Mouse (Mus musculus): ENCODE data around the gene Neurl4. TPM values are rescaled to one million over a fixed set of nuclear protein-coding genes. Genes with fewer than 3 reads are reported as not detected.
"Not testable (repeated sequence)": the region's sequence is repeated elsewhere in the genome, so short reads cannot be mapped to it uniquely, and the experiment has no call there.

Neurl4 gene
- 7.2 and 8.0 TPM in 2 replicates for polyA plus RNA-seq (2015; fragmentation: Nextera tagmentation; extraction: Ambion mirVana)

DNA sequence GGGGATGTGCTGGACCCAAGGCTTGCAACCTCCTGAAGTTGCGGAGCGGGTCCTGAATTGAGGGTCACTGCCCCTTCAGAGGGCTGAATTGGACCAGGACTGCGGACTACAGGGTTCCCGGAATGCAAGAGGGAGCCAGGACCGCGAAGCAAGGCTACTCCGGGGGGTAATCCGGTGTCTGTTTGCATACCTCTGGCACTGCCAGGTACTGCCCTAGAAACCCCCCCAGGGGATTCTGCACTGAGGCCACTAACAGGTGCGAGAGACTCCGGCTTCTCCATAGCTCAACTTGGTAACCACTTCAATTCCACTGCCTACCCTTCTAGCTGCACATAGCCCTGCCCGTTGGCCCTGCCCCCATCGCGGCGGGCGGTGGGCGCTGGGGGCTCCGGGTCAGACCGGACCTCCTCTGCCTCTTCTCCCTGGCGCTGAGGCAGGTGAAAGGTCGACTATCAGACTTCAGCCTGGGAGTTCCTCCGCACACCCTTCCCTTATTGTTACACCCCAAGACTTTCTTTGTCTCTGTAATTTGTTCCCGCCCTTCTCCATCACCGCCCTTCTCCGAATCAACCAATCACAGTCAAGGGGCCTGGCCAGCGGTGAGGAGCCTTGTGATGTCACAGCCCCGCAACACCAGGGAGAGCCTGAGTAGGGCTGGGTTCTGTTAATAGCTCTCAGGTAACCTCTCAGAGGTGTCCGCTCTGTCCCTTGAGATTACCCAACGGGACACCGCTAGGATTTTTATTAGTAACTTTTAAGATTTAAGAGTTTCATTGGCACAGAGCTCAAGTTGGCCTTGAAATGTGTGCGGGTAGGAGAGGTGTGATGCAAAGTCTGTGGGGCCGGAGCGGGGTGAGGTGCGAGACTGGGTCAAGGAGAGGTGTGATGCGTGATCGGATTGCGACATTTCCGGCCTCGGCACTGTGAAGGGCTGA, at the start of gene Neurl4, which contains the start of gene 2810408A11Rik:
TSS of gene Neurl4 (plus strand) at position 602 of the 935 bp plus-strand sequence.
TSS of gene 2810408A11Rik (minus strand) at position 517 of the 935 bp plus-strand sequence.
- peaks cover 25% of the 10 kb centered on the region for H3K4me1 ChIP-seq
- H3K9ac ChIP-seq: peak within 1 kb of the TSS; percentile 83
- H3K27ac ChIP-seq: peak within 1 kb of the TSS; percentile 97
- no peaks in the 10 kb centered on the region for H3K9me3 ChIP-seq
- 1% methylated on average over 37 of the region's 38 CpGs for WGBS
- H3K36me3 ChIP-seq: peaks cover 16% of the 10 kb centered on the region
- ATAC-seq (ENCODE audit: insufficient read depth, low FRiP score, low read depth): peak; percentile 93
- no peaks in the 10 kb centered on the region for H3K27me3 ChIP-seq (replicated peaks)
- peak within 1 kb of the TSS; percentile 95 for H3K4me2 ChIP-seq
- H3K4me3 ChIP-seq (replicated peaks): peak within 1 kb of the TSS; percentile 84

DNA sequence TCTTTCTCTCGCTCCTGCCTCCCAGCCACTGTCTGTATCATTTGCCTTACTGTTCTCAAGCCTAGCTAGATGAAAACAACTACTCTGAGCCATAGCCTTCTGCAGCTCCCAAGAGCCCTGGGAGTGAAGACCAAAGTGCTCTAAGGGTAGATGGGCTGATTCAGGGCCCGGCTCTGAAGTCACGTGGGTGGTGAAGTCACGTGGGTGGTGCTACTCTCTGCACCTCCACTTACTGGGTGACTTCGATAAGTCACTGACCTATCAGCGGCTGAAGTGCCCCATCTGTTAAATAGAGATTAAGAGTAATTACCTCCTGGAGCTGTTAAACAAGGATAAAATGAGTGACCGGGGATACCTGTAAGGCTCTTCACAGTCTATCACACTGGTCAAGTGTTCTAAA, 46.9 kb upstream of the Neurl4 start:
- peak; percentile 82 for ATAC-seq (ENCODE audit: insufficient read depth, low FRiP score, low read depth)
- Histone ChIP-seq H3K4me3 (replicated peaks) (no peak overlapping the region), H3K9ac (no peak overlapping the region), H3K27me3 (replicated peaks) (peaks cover under 1% of the 10 kb centered on the region; the same call in 1 of the 2 replicates), H3K4me1 (peaks cover 9% of the 10 kb centered on the region), H3K4me2 (0 out of 2 replicates have a peak overlapping the region, but pooled peaks have one; percentile 4), H3K9me3 (no peaks in the 10 kb centered on the region), H3K36me3 (peaks cover 32% of the 10 kb centered on the region), H3K27ac (no peak overlapping the region)
- WGBS: 49% methylated on average over 7 of the region's 7 CpGs

DNA sequence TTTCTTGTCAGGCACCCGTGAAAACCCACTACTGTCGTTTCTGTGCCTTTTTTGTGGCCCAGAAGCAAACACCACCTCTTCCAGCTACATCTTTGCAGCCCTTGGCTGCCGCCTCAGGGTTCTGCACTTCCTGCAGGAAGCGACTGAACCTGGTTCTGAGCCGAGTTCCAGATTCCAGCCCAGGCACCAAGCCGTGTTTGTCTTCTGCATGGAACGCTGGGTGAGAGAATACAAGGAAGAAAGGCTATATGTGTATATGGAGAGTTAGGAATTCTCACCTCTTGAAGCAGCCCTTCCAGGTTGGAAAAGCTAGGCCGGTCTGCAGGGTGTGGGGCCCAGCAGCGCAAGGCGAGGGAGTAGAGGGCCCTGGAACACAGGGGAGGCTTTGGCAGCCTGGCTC, 46.2 kb upstream of the Neurl4 start:
- H3K4me2 ChIP-seq: no peak overlapping the region
- no peak overlapping the region for H3K27ac ChIP-seq
- H3K4me1 ChIP-seq: peaks cover 7% of the 10 kb centered on the region
- peaks cover 27% of the 10 kb centered on the region for H3K36me3 ChIP-seq
- no peak overlapping the region for H3K9ac ChIP-seq
- no peaks in the 10 kb centered on the region for H3K9me3 ChIP-seq
- H3K27me3 ChIP-seq (replicated peaks): peaks cover 4% of the 10 kb centered on the region; the same call in 1 of the 2 replicates
- whole genome bisulfite sequencing: 83% methylated on average over 10 of the region's 10 CpGs
- ATAC-seq (ENCODE audit: insufficient read depth, low FRiP score, low read depth): no peak
- H3K4me3 ChIP-seq (replicated peaks): no peak overlapping the region

DNA sequence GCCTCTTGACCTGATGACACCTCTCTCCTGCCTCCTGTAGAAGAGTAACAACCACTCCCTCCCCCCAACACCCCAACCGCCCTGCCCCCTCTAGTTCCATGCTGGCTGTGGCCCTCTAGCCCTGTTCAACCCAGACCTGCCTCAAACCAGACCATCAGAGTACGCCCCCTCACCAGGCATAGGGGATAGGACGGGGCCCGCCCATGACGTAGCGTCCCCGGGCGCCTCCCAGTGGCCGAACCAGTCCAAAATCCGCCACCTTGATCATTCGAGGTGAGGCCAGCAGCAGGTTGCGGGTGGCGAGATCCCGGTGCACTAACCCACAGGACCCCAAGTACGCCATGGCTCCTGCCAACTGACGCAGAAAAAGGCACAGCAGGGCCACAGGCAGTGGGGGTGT, 45.5 kb upstream of the Neurl4 start:
- Histone ChIP-seq H3K4me2 (peak overlapping the region; percentile 3; the same call in 1 of the 2 replicates), H3K36me3 (peaks cover 21% of the 10 kb centered on the region)

DNA sequence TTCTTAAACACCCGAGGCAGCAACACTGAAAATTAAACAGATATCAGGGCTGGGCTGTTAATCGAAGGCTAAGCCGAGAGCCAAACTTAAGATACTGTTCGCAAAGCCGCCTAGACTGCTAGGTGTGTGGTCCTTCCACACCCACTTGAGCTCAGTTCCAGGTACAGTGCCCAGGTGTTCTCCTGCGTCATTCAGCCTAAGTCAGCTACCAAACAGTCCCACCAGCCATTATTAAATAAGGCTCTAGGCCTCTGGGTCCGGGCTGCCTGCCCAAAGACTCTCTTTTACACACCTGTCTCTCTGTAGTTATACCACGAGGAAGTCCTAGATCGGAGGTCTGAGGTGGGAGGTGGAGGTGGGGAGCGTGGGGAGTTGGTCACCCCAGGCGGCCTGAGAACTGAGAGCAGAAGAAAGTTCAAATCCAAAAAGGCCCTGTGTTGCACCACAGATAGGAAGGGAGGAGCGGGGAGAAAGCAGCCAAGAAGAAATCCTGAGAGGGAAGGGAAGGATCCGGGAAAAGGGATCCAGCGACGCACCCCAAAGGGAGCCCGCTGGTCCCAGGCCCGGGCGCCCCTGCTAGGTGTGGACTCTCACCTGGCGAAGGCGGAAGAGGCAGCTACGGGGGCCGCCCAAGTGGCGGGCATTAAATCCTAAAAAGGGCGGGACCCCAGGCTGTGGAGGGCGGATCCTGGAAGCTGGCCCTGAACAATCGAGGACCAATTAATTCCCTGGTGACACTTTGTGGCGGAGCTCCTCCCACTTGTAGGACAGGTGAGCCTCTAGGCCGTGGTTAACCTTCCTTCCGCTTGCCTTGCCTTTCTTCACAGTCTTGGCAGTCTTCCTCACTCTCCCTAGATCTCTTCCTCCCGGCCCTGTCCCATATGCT, 42.5 kb upstream of the Neurl4 start, which contains the start of gene Tnk1:
TSS of gene Tnk1 (minus strand) at position 618 of the 886 bp plus-strand sequence.
- Histone ChIP-seq H3K4me3 (replicated peaks) (peak within 1 kb of the TSS; percentile 33), H3K9me3 (no peaks in the 10 kb centered on the region), H3K4me1 (peaks cover 4% of the 10 kb centered on the region), H3K36me3 (no peaks in the 10 kb centered on the region), H3K27me3 (replicated peaks) (peaks cover 4% of the 10 kb centered on the region; the same call in 1 of the 2 replicates), H3K4me2 (peak within 1 kb of the TSS; percentile 33), H3K27ac (peak within 1 kb of the TSS; percentile 75), H3K9ac (0 out of 2 replicates have a peak within 1 kb of the TSS, but pooled peaks have one; percentile 3)
- WGBS: 19% methylated on average over 30 of the region's 30 CpGs
- peak; percentile 81 for ATAC-seq (ENCODE audit: insufficient read depth, low FRiP score, low read depth)

More for the DNA sequence above, 45.5 kb upstream of the Neurl4 start:
- Histone ChIP-seq H3K9me3 (no peaks in the 10 kb centered on the region), H3K27ac (no peak overlapping the region), H3K4me1 (peaks cover 7% of the 10 kb centered on the region), H3K9ac (no peak overlapping the region), H3K4me3 (replicated peaks) (no peak overlapping the region), H3K27me3 (replicated peaks) (peaks cover 4% of the 10 kb centered on the region; the same call in 1 of the 2 replicates)
- no peak for ATAC-seq (ENCODE audit: insufficient read depth, low FRiP score, low read depth)
- 30% methylated on average over 16 of the region's 16 CpGs for WGBS

DNA sequence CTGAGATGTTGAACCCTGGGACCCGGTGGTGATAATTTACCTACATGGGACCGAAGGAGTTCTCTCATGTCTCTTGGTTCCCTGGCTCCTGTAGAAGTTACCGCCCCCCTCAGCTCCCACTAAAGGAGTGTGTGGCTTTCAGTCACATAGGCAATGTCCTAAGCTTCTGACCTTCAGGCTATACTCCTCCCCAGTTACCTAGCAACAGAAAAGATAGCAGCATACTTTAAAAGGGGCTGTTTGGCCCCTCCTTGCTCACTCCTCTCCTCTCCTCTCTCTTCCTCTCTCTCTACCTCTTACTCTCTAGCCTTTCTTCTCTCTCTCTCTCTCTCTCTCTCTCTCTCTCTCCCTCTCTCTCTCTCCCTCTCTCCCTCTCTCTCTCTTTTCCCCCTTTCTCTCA, 37.1 kb upstream of the Neurl4 start:
- not testable (repeated sequence) for H3K4me2 ChIP-seq; H3K4me1 ChIP-seq; H3K36me3 ChIP-seq; H3K27me3 ChIP-seq (replicated peaks); H3K9me3 ChIP-seq; H3K27ac ChIP-seq; ATAC-seq (ENCODE audit: insufficient read depth, low FRiP score, low read depth); H3K4me3 ChIP-seq (replicated peaks); H3K9ac ChIP-seq
- 73% methylated on average over 3 of the region's 3 CpGs for WGBS

DNA sequence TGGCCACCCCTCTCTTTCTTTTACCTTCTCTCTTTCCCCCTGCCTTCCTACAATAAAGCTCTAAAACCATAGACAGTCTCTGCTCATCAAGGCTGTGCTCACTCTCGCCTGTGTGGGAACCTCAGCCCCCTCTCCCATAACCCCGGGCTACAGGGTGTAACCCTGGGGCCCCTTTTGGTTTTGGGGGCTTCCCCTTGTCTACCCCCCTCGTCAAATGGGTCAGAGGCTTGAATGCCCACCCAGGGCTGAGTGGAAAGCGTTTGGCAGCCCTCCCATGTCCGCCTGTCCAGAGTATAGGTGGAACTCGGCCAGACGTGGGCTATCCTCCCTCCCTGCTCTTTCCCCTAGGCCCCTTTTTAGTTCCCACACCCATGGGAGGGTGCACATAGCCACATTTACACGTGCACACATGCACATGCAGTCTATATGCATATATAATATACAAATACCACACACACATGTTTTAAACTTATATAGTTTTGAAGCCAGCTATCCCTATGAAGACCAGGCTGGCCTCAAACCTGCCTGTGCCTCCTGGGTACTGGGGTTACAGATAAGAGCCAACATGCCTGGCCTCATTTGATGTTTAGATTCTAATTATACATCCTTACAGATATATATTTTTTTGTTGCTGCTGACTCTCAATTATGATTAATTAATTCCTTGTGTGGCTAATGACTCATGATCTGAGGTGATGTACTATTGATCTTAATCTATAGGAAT, 36.6 kb upstream of the Neurl4 start:
- no peak overlapping the region for H3K27ac ChIP-seq
- H3K27me3 ChIP-seq (replicated peaks): 0 out of 2 replicates have a peak, but pooled peaks cover under 1% of the 10 kb centered on the region
- ATAC-seq (ENCODE audit: insufficient read depth, low FRiP score, low read depth): no peak
- no peaks in the 10 kb centered on the region for H3K36me3 ChIP-seq
- no peaks in the 10 kb centered on the region for H3K4me1 ChIP-seq
- no peak overlapping the region for H3K9ac ChIP-seq
- H3K4me3 ChIP-seq (replicated peaks): no peak overlapping the region
- no peaks in the 10 kb centered on the region for H3K9me3 ChIP-seq
- H3K4me2 ChIP-seq: no peak overlapping the region
- 45% methylated on average over 8 of the region's 8 CpGs for WGBS

DNA sequence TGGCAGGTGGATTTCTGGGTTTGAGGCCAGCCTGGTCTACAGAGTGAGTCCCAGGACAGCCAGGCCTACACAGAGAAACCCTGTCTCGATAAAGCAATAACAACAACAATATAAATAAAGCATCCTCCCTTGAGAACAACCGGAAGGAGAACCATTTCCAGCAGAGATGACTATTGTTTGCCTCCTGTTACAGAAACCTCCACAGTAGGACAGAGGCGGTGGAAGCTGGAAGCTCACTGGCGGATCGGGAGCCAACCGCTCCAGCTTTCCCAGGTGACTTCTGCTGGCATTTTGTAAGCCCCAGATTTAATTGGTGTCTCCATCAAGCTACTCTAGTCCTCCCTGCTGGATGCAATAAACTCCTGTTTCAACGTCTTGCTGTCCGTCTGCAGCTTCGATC, 35.3 kb upstream of the Neurl4 start:
- Histone ChIP-seq H3K9ac (no peak overlapping the region), H3K36me3 (no peaks in the 10 kb centered on the region), H3K4me1 (no peaks in the 10 kb centered on the region), H3K4me3 (replicated peaks) (no peak overlapping the region), H3K4me2 (no peak overlapping the region), H3K27ac (no peak overlapping the region), H3K27me3 (replicated peaks) (no peaks in the 10 kb centered on the region), H3K9me3 (no peaks in the 10 kb centered on the region)
- 81% methylated on average over 9 of the region's 9 CpGs for WGBS
- no peak for ATAC-seq (ENCODE audit: insufficient read depth, low FRiP score, low read depth)

DNA sequence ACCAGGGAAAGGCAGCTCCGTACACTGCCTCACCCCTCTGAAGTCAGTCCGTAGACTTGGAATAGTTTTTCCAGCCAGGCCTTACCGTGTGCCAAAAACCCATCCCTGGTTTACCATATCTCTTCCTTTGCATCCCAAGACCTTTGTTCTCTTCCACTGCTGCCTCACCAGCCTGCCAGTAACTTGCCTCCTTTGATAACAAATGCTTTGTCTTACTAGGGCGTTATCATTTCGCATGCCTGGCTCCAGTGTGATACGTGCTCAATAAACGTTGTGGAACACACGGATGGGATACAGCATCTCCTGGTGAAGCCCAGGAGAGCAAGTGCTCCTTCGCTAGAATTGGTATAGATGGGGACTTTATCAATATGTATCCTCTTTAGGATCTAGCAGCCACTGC, 33.5 kb upstream of the Neurl4 start:
- Histone ChIP-seq H3K27ac (no peak overlapping the region), H3K4me2 (no peak overlapping the region), H3K9me3 (no peaks in the 10 kb centered on the region), H3K4me3 (replicated peaks) (no peak overlapping the region), H3K4me1 (no peaks in the 10 kb centered on the region), H3K9ac (no peak overlapping the region), H3K27me3 (replicated peaks) (no peaks in the 10 kb centered on the region), H3K36me3 (no peaks in the 10 kb centered on the region)
- ATAC-seq (ENCODE audit: insufficient read depth, low FRiP score, low read depth): no peak
- WGBS: 58% methylated on average over 9 of the region's 9 CpGs

DNA sequence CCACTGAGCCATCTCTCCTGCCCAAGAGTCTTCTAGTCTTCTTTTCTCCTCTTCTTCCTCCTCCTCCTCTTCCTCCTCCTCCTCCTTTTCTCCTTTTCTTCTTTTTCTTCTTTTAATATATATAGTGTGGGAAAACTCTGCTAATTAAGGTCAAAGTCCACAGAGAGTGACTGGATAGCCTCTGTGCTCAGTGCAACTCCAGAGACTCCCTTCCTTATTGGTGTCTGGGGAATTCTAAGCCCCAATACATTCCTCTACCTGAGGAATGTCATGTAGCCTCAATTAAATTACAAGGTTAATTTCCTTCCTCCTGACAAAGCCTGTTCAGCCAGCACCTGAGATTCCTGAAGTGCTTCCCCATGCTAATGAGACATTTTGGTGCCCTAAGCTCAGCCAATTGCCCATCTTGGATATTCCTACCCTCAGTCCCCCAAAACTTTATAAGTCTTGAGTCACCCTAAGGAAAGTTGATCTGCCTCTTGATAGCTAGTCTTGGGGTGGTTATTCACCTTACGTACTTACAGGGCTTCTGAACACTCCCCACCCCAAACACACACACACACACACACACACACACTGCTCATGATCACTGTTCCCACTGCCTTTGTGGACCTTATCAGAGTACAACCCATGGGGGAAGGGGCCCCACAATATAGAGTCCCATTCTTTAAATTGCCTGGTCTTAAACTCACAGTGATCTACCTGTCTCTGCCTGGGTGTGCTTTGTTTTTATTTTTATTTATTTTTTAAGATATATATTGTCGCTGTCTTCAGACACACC, 30.4 kb upstream of the Neurl4 start:
- H3K9me3 ChIP-seq: no peaks in the 10 kb centered on the region
- no peak for ATAC-seq (ENCODE audit: insufficient read depth, low FRiP score, low read depth)
- no peak overlapping the region for H3K27ac ChIP-seq
- no peak overlapping the region for H3K4me2 ChIP-seq
- no peaks in the 10 kb centered on the region for H3K4me1 ChIP-seq
- H3K4me3 ChIP-seq (replicated peaks): no peak overlapping the region
- H3K36me3 ChIP-seq: no peaks in the 10 kb centered on the region
- 84% methylated on average over 2 of the region's 2 CpGs for WGBS
- H3K9ac ChIP-seq: no peak overlapping the region
- H3K27me3 ChIP-seq (replicated peaks): no peaks in the 10 kb centered on the region
